Comparison of ENCODE assay signal across 8 mouse cellular contexts in genomic region chr13:72209946-72210456, GRCm38 (mm10).
A peak's percentile ranks its signal among the peaks of the same experiment; 100 is the strongest.
DNase-seq lines count a peak whose midpoint lies in the region; ATAC-seq and TF ChIP-seq lines count a peak whose summit lies in the region.

No protein-coding gene starts in this region.

- no peak for TF ChIP-seq EP300 in liver, postnatal 0 days (IDR thresholded peaks at IDR 0.05; ENCODE audit: low read depth)
- TF ChIP-seq EP300 in lung, postnatal 0 days (IDR thresholded peaks at IDR 0.05) = no peak

- no peak for TF ChIP-seq CTCF in forebrain, postnatal 0 days (IDR thresholded peaks at IDR 0.05; ENCODE audit: low read depth)
- no peak for TF ChIP-seq CTCF in liver, postnatal 0 days (IDR thresholded peaks at IDR 0.05; ENCODE audit: low read depth)
- no peak for TF ChIP-seq CTCF in lung, postnatal 0 days (IDR thresholded peaks at IDR 0.05)

- H3K4me3 ChIP-seq in forebrain, embryonic 14.5 days (ENCODE audit: low read depth, low read length) = no peak overlapping the region
- no peak overlapping the region for H3K4me3 ChIP-seq in forebrain, postnatal 0 days (ENCODE audit: low read depth, low read length)
- no peak overlapping the region for H3K4me3 ChIP-seq in embryonic facial prominence, embryonic 10.5 days
- no peak overlapping the region for H3K4me3 ChIP-seq in limb, embryonic 10.5 days
- no peak overlapping the region for H3K4me3 ChIP-seq in liver, postnatal 0 days (ENCODE audit: low read depth, low read length)
- no peak overlapping the region for H3K4me3 ChIP-seq in lung, postnatal 0 days (ENCODE audit: low read depth, low read length)

- WGBS in forebrain, embryonic 14.5 days = 23% methylated on average over 10 of the region's 10 CpGs
- 25% methylated on average over 10 of the region's 10 CpGs for WGBS in forebrain, postnatal 0 days
- WGBS in embryonic facial prominence, embryonic 10.5 days = 28% methylated on average over 10 of the region's 10 CpGs
- 2% methylated on average over 10 of the region's 10 CpGs for WGBS in limb, embryonic 10.5 days
- 26% methylated on average over 10 of the region's 10 CpGs for WGBS in liver, postnatal 0 days (ENCODE audit: insufficient replicate concordance)
- 21% methylated on average over 10 of the region's 10 CpGs for WGBS in lung, postnatal 0 days

- no peak overlapping the region for H3K4me2 ChIP-seq in forebrain, embryonic 14.5 days (ENCODE audit: low read length)
- H3K4me2 ChIP-seq in forebrain, postnatal 0 days (ENCODE audit: low read depth) = no peak overlapping the region
- no peak overlapping the region for H3K4me2 ChIP-seq in liver, postnatal 0 days (ENCODE audit: low read depth, low read length)
- H3K4me2 ChIP-seq in lung, postnatal 0 days (replicated peaks; ENCODE audit: low read depth, low read length) = no peak overlapping the region

- no peaks in the 10 kb centered on the region for H3K4me1 ChIP-seq in forebrain, embryonic 14.5 days (ENCODE audit: control insufficient read depth, insufficient read depth, low read length)
- no peaks in the 10 kb centered on the region for H3K4me1 ChIP-seq in forebrain, postnatal 0 days (ENCODE audit: insufficient read depth)
- peaks cover 20% of the 10 kb centered on the region for H3K4me1 ChIP-seq in embryonic facial prominence, embryonic 10.5 days
- H3K4me1 ChIP-seq in limb, embryonic 10.5 days = peaks cover 26% of the 10 kb centered on the region
- no peaks in the 10 kb centered on the region for H3K4me1 ChIP-seq in liver, postnatal 0 days (ENCODE audit: insufficient read depth)
- no peaks in the 10 kb centered on the region for H3K4me1 ChIP-seq in lung, postnatal 0 days (ENCODE audit: insufficient read depth, low read depth, low read length)

- ATAC-seq in forebrain, embryonic 14.5 days = no peak
- ATAC-seq in forebrain, postnatal 0 days = no peak
- no peak for ATAC-seq in liver, postnatal 0 days
- no peak for ATAC-seq in lung, postnatal 0 days
- ATAC-seq in frontal cortex, adult (ENCODE audit: low TSS enrichment) = no peak

- H3K9ac ChIP-seq in forebrain, embryonic 14.5 days (ENCODE audit: low read length) = no peak overlapping the region
- H3K9ac ChIP-seq in forebrain, postnatal 0 days = no peak overlapping the region
- no peak overlapping the region for H3K9ac ChIP-seq in liver, postnatal 0 days (replicated peaks)
- no peak overlapping the region for H3K9ac ChIP-seq in lung, postnatal 0 days (replicated peaks; ENCODE audit: low read depth)

- H3K36me3 ChIP-seq in forebrain, embryonic 14.5 days (ENCODE audit: control insufficient read depth, insufficient read depth, low read length) = no peaks in the 10 kb centered on the region
- H3K36me3 ChIP-seq in forebrain, postnatal 0 days (ENCODE audit: insufficient read depth) = no peaks in the 10 kb centered on the region
- H3K36me3 ChIP-seq in embryonic facial prominence, embryonic 10.5 days (replicated peaks) = no peaks in the 10 kb centered on the region
- H3K36me3 ChIP-seq in limb, embryonic 10.5 days = no peaks in the 10 kb centered on the region
- no peaks in the 10 kb centered on the region for H3K36me3 ChIP-seq in liver, postnatal 0 days (replicated peaks; ENCODE audit: insufficient read depth, low read length)
- H3K36me3 ChIP-seq in lung, postnatal 0 days (ENCODE audit: insufficient read depth, low read length) = no peaks in the 10 kb centered on the region

- no peak overlapping the region for H3K27ac ChIP-seq in forebrain, embryonic 14.5 days (ENCODE audit: low read depth, low read length)
- H3K27ac ChIP-seq in forebrain, postnatal 0 days (ENCODE audit: low read depth, low read length) = no peak overlapping the region
- H3K27ac ChIP-seq in embryonic facial prominence, embryonic 10.5 days (replicated peaks) = no peak overlapping the region
- no peak overlapping the region for H3K27ac ChIP-seq in limb, embryonic 10.5 days
- no peak overlapping the region for H3K27ac ChIP-seq in liver, postnatal 0 days (ENCODE audit: low read depth)
- no peak overlapping the region for H3K27ac ChIP-seq in lung, postnatal 0 days (ENCODE audit: low read length)

- no peaks in the 10 kb centered on the region for H3K9me3 ChIP-seq in forebrain, embryonic 14.5 days (replicated peaks; ENCODE audit: control insufficient read depth, low read length)
- no peaks in the 10 kb centered on the region for H3K9me3 ChIP-seq in forebrain, postnatal 0 days (ENCODE audit: low read length)
- no peaks in the 10 kb centered on the region for H3K9me3 ChIP-seq in embryonic facial prominence, embryonic 10.5 days
- H3K9me3 ChIP-seq in limb, embryonic 10.5 days (replicated peaks) = no peaks in the 10 kb centered on the region
- H3K9me3 ChIP-seq in liver, postnatal 0 days (ENCODE audit: low read length) = no peaks in the 10 kb centered on the region
- H3K9me3 ChIP-seq in lung, postnatal 0 days (ENCODE audit: low read length) = no peaks in the 10 kb centered on the region

- H3K27me3 ChIP-seq in forebrain, embryonic 14.5 days (replicated peaks; ENCODE audit: control insufficient read depth, insufficient read depth, low read length) = no peaks in the 10 kb centered on the region
- no peaks in the 10 kb centered on the region for H3K27me3 ChIP-seq in forebrain, postnatal 0 days (ENCODE audit: insufficient read depth, low read length)
- no peaks in the 10 kb centered on the region for H3K27me3 ChIP-seq in embryonic facial prominence, embryonic 10.5 days (replicated peaks; ENCODE audit: low read depth, poor library complexity, severe bottlenecking)
- peaks cover 19% of the 10 kb centered on the region; the same call in 1 of the 2 replicates for H3K27me3 ChIP-seq in limb, embryonic 10.5 days (ENCODE audit: low read depth, poor library complexity, severe bottlenecking)
- H3K27me3 ChIP-seq in liver, postnatal 0 days (ENCODE audit: insufficient read depth, low read length) = no peaks in the 10 kb centered on the region
- H3K27me3 ChIP-seq in lung, postnatal 0 days (replicated peaks; ENCODE audit: insufficient read depth, low read length) = no peaks in the 10 kb centered on the region

- peak; percentile 2 for DNase-seq in forebrain, embryonic 14.5 days (ENCODE audit: low spot score)
- no peak for DNase-seq in forebrain, postnatal 0 days
- DNase-seq in 3T3-L1 (ENCODE audit: low read depth, low spot score) = peak; percentile 3
- peak; percentile 38 for DNase-seq in embryonic facial prominence, embryonic 10.5 days (ENCODE audit: low spot score)
- DNase-seq in limb, embryonic 10.5 days (ENCODE audit: low spot score) = peak; percentile 47
- no peak for DNase-seq in liver, postnatal 0 days
- no peak for DNase-seq in lung, postnatal 0 days (ENCODE audit: low spot score)

Comparison
In these comparisons a context has a peak if more than half of its experiments do, and no peak if none do; other contexts are left out.
1. DNase-seq: peak in forebrain, embryonic 14.5 days (single experiment), 3T3-L1 (single experiment), embryonic facial prominence, embryonic 10.5 days (single experiment) and limb, embryonic 10.5 days (single experiment); none in forebrain, postnatal 0 days (single experiment), liver, postnatal 0 days (single experiment) and lung, postnatal 0 days (single experiment).